In the genomic region with DNA sequence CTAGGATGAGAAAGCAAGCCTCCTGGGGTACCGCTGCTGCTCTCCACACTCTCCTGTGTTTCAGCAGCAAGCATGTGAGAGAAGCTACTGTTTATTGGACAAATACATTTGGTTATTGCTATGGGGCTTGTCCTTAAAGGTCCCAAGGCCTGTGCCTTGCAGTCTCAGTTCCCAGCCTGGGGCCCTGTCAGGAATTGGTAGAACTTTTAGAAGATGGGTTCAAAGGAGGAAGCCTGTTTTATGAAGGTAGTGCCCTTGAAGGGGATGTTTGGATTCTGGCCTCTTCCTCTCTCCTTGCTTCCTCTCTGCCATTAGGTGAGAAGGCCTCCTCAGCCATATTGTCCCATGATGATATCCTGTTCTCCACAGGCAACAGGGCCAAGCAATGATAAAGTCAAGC, we compare ENCODE assay signal across 32 mouse cellular contexts.
"Had no signal": no experiment of that assay in that cellular context is flagged by ENCODE, and none has a peak within 500 bp of the region (broad histone marks: within the 10 kb centered on the region; RNA-seq: fewer than 3 reads in every experiment).

No protein-coding gene starts in this region.

- DNase-seq: left cerebral cortex, postnatal 4 days; liver; liver, embryonic 13.5 days; liver, postnatal 0 days; lung, adult 18-20 months; lung, adult 2 months; lung, embryonic 14.5 days; lung, postnatal 10 days; lung, postnatal 14 days; lung, postnatal 36 days; lung, postnatal 4 days; midbrain, embryonic 14.5 days had no signal

- H3K27ac ChIP-seq: limb, embryonic 10.5 days; limb, embryonic 12.5 days; limb, embryonic 13.5 days; limb, embryonic 15.5 days; liver, embryonic 12.5 days; liver, embryonic 13.5 days; liver, embryonic 14.5 days; liver, embryonic 15.5 days; lung, embryonic 15.5 days; macrophage; midbrain, embryonic 10.5 days; midbrain, embryonic 12.5 days; midbrain, embryonic 13.5 days; midbrain, embryonic 15.5 days; neural tube, embryonic 12.5 days had no signal

- H3K9ac ChIP-seq: limb, embryonic 12.5 days; limb, embryonic 13.5 days; limb, embryonic 15.5 days; liver, embryonic 12.5 days; liver, embryonic 13.5 days; liver, embryonic 14.5 days; liver, embryonic 15.5 days; liver, postnatal 0 days; lung, embryonic 14.5 days; lung, embryonic 15.5 days; midbrain, embryonic 12.5 days; midbrain, embryonic 13.5 days; midbrain, embryonic 15.5 days; neural tube, embryonic 12.5 days had no signal

- H3K9me3 ChIP-seq: limb, embryonic 10.5 days; limb, embryonic 12.5 days; limb, embryonic 13.5 days; limb, embryonic 15.5 days; liver, embryonic 12.5 days; liver, embryonic 13.5 days; liver, embryonic 15.5 days; lung, embryonic 15.5 days; midbrain, embryonic 10.5 days; midbrain, embryonic 12.5 days; midbrain, embryonic 13.5 days; midbrain, embryonic 15.5 days; neural tube, embryonic 12.5 days had no signal

- H3K4me3 ChIP-seq: limb, embryonic 10.5 days; limb, embryonic 12.5 days; limb, embryonic 13.5 days; limb, embryonic 15.5 days; liver, embryonic 12.5 days; liver, embryonic 13.5 days; liver, embryonic 15.5 days; lung, embryonic 15.5 days; megakaryocyte, embryonic 14.5 days; midbrain, embryonic 10.5 days; midbrain, embryonic 12.5 days; midbrain, embryonic 13.5 days; midbrain, embryonic 15.5 days; myocyte; neural tube, embryonic 12.5 days had no signal

- H3K36me3 ChIP-seq: limb, embryonic 10.5 days; limb, embryonic 12.5 days; limb, embryonic 13.5 days; limb, embryonic 15.5 days; liver, embryonic 12.5 days; liver, embryonic 13.5 days; liver, embryonic 15.5 days; lung, embryonic 15.5 days; midbrain, embryonic 10.5 days; midbrain, embryonic 12.5 days; midbrain, embryonic 13.5 days; midbrain, embryonic 15.5 days; neural tube, embryonic 12.5 days had no signal

- H3K27me3 ChIP-seq: limb, embryonic 12.5 days; limb, embryonic 13.5 days; limb, embryonic 15.5 days; liver, embryonic 12.5 days; liver, embryonic 13.5 days; liver, embryonic 15.5 days; lung, embryonic 15.5 days; megakaryocyte, embryonic 14.5 days; midbrain, embryonic 12.5 days; midbrain, embryonic 13.5 days; midbrain, embryonic 15.5 days; neural tube, embryonic 12.5 days had no signal

- ATAC-seq: liver, embryonic 12.5 days; liver, postnatal 0 days; lung, postnatal 0 days; midbrain, embryonic 13.5 days; midbrain, embryonic 15.5 days; midbrain, embryonic 16.5 days had no signal

- H3K4me1 ChIP-seq: liver, embryonic 12.5 days; liver, embryonic 13.5 days; liver, embryonic 15.5 days; megakaryocyte, embryonic 14.5 days; midbrain, embryonic 12.5 days; neural tube, embryonic 12.5 days had no signal

- H3K4me2 ChIP-seq: limb, embryonic 12.5 days; limb, embryonic 13.5 days; limb, embryonic 15.5 days; liver, embryonic 11.5 days; liver, embryonic 12.5 days; liver, embryonic 13.5 days; liver, embryonic 15.5 days; lung, embryonic 14.5 days; lung, embryonic 15.5 days; midbrain, embryonic 11.5 days; midbrain, embryonic 12.5 days; midbrain, embryonic 13.5 days; midbrain, embryonic 15.5 days; neural tube, embryonic 12.5 days had no signal
